ENCODE assay signal across 27 mouse cellular contexts in genomic region chr6:143867029-143867428, GRCm38 (mm10).
A peak's percentile ranks its signal among the peaks of the same experiment; 100 is the strongest.
DNase-seq lines count a peak whose midpoint lies in the region; ATAC-seq and TF ChIP-seq lines count a peak whose summit lies in the region.
"Had no signal": no experiment of that assay in that cellular context is flagged by ENCODE, and none has a peak within 500 bp of the region (broad histone marks: within the 10 kb centered on the region; RNA-seq: fewer than 3 reads in every experiment).

No protein-coding gene starts in this region.

- H3K36me3 ChIP-seq in forebrain, embryonic 12.5 days (replicated peaks), result no peaks in the 10 kb centered on the region
- no peaks in the 10 kb centered on the region for H3K36me3 ChIP-seq in forebrain, postnatal 0 days (ENCODE audit: insufficient read depth)
- no peaks in the 10 kb centered on the region for H3K36me3 ChIP-seq in heart, embryonic 12.5 days
- no peaks in the 10 kb centered on the region for H3K36me3 ChIP-seq in heart, postnatal 0 days (replicated peaks; ENCODE audit: control insufficient read depth, insufficient read depth, low read length)
- H3K36me3 ChIP-seq: embryonic facial prominence, embryonic 13.5 days; G1E; hindbrain, embryonic 15.5 days; midbrain, embryonic 13.5 days had no signal

- no peak for TF ChIP-seq EP300 in heart, postnatal 0 days (IDR thresholded peaks at IDR 0.05; ENCODE audit: low read depth)

- no peak for DNase-seq in forebrain, postnatal 0 days
- DNase-seq in heart, adult 9 months (ENCODE audit: low spot score in 2 of 2), result no peak
- DNase-seq in heart, postnatal 0 days (ENCODE audit: low spot score), result peak; percentile 27
- DNase-seq in heart, postnatal 14 days, result no peak
- DNase-seq in yolk sac, embryonic 10.5 days (ENCODE audit: low spot score), result peak; percentile 66
- DNase-seq: adrenal gland, postnatal 10 days; cerebellum, adult 8-10 months; cerebellum, postnatal 25 days; gastrocnemius, postnatal 25 days; kidney, adult 9 months; kidney, postnatal 14 days; liver; lung, adult 2 months; lung, postnatal 10 days; thymus, adult 2 months; thymus, postnatal 36 days had no signal

- H3K9ac ChIP-seq in forebrain, embryonic 12.5 days, result no peak overlapping the region
- H3K9ac ChIP-seq in forebrain, postnatal 0 days, result no peak overlapping the region
- no peak overlapping the region for H3K9ac ChIP-seq in heart, embryonic 12.5 days
- no peak overlapping the region for H3K9ac ChIP-seq in heart, postnatal 0 days (replicated peaks; ENCODE audit: low read depth, low read length)
- H3K9ac ChIP-seq: embryonic facial prominence, embryonic 13.5 days; hindbrain, embryonic 15.5 days; liver, embryonic 14.5 days; midbrain, embryonic 13.5 days had no signal

- intact Hi-C loops in heart, postnatal 14 days (cut with DNase I), result no loop called here

- no peak for ATAC-seq in forebrain, embryonic 12.5 days (ENCODE audit: low FRiP score)
- no peak for ATAC-seq in forebrain, postnatal 0 days
- peak; percentile 78 for ATAC-seq in heart, embryonic 12.5 days (ENCODE audit: insufficient number of reproducible peaks, low FRiP score)
- ATAC-seq in heart, postnatal 0 days (ENCODE audit: insufficient read depth, low read depth), result peak; percentile 53
- ATAC-seq: inflammation-experienced regulatory T-cells, adult 6 months; midbrain, embryonic 13.5 days; Patski had no signal

- H3K27ac ChIP-seq in forebrain, embryonic 12.5 days, result 0 out of 2 replicates have a peak overlapping the region, but pooled peaks have one; percentile 25
- H3K27ac ChIP-seq in forebrain, postnatal 0 days (ENCODE audit: low read depth, low read length), result no peak overlapping the region
- H3K27ac ChIP-seq in heart, embryonic 12.5 days (ENCODE audit: poor library complexity, severe bottlenecking), result peak overlapping the region; percentile 49
- no peak overlapping the region for H3K27ac ChIP-seq in heart, postnatal 0 days (ENCODE audit: low read depth)
- H3K27ac ChIP-seq: embryonic facial prominence, embryonic 13.5 days; hindbrain, embryonic 15.5 days; liver, embryonic 14.5 days; macrophage; midbrain, embryonic 13.5 days had no signal

- H3K4me2 ChIP-seq in forebrain, embryonic 12.5 days, result no peak overlapping the region
- H3K4me2 ChIP-seq in forebrain, postnatal 0 days (ENCODE audit: low read depth), result no peak overlapping the region
- H3K4me2 ChIP-seq in heart, embryonic 12.5 days, result peak overlapping the region; percentile 17
- no peak overlapping the region for H3K4me2 ChIP-seq in heart, postnatal 0 days (ENCODE audit: low read depth, low read length)
- H3K4me2 ChIP-seq: embryonic facial prominence, embryonic 13.5 days; hindbrain, embryonic 15.5 days; midbrain, embryonic 13.5 days had no signal

- H3K4me1 ChIP-seq in forebrain, embryonic 12.5 days, result 0 out of 2 replicates have a peak, but pooled peaks cover 2% of the 10 kb centered on the region
- no peaks in the 10 kb centered on the region for H3K4me1 ChIP-seq in forebrain, postnatal 0 days (ENCODE audit: insufficient read depth)
- peaks cover 43% of the 10 kb centered on the region for H3K4me1 ChIP-seq in heart, embryonic 12.5 days (replicated peaks)
- no peaks in the 10 kb centered on the region for H3K4me1 ChIP-seq in heart, postnatal 0 days (ENCODE audit: control insufficient read depth, insufficient read depth)
- H3K4me1 ChIP-seq: embryonic facial prominence, embryonic 13.5 days; hindbrain, embryonic 15.5 days; midbrain, embryonic 13.5 days had no signal

- no peaks in the 10 kb centered on the region for H3K27me3 ChIP-seq in forebrain, embryonic 12.5 days
- no peaks in the 10 kb centered on the region for H3K27me3 ChIP-seq in forebrain, postnatal 0 days (ENCODE audit: insufficient read depth, low read length)
- peaks cover 14% of the 10 kb centered on the region; the same call in 1 of the 2 replicates for H3K27me3 ChIP-seq in heart, embryonic 12.5 days (replicated peaks)
- H3K27me3 ChIP-seq in heart, postnatal 0 days (ENCODE audit: control insufficient read depth, insufficient read depth, low read length), result no peaks in the 10 kb centered on the region
- H3K27me3 ChIP-seq: hindbrain, embryonic 15.5 days; midbrain, embryonic 13.5 days; Patski had no signal

- WGBS in forebrain, embryonic 12.5 days, result 75% methylated on average over 5 of the region's 5 CpGs
- 74% methylated on average over 5 of the region's 5 CpGs for WGBS in forebrain, postnatal 0 days
- 15% methylated on average over 5 of the region's 5 CpGs for WGBS in heart, embryonic 12.5 days
- 12% methylated on average over 5 of the region's 5 CpGs for WGBS in heart, postnatal 0 days

- no peaks in the 10 kb centered on the region for H3K9me3 ChIP-seq in forebrain, embryonic 12.5 days
- no peaks in the 10 kb centered on the region for H3K9me3 ChIP-seq in forebrain, postnatal 0 days (ENCODE audit: low read length)
- H3K9me3 ChIP-seq in heart, embryonic 12.5 days (replicated peaks), result no peaks in the 10 kb centered on the region
- no peaks in the 10 kb centered on the region for H3K9me3 ChIP-seq in heart, postnatal 0 days (replicated peaks; ENCODE audit: control insufficient read depth, low read length)
- H3K9me3 ChIP-seq: embryonic facial prominence, embryonic 13.5 days; hindbrain, embryonic 15.5 days; midbrain, embryonic 13.5 days had no signal

- H3K4me3 ChIP-seq in forebrain, embryonic 12.5 days (replicated peaks), result no peak overlapping the region
- H3K4me3 ChIP-seq in forebrain, postnatal 0 days (ENCODE audit: low read depth, low read length), result no peak overlapping the region
- H3K4me3 ChIP-seq in heart, embryonic 12.5 days, result no peak overlapping the region
- no peak overlapping the region for H3K4me3 ChIP-seq in heart, postnatal 0 days (ENCODE audit: low read depth, low read length)
- H3K4me3 ChIP-seq: embryonic facial prominence, embryonic 13.5 days; erythroblast, embryonic 14.5 days; hindbrain, embryonic 15.5 days; midbrain, embryonic 13.5 days had no signal

- no peak for TF ChIP-seq CTCF in forebrain, postnatal 0 days (IDR thresholded peaks at IDR 0.05; ENCODE audit: low read depth)
- TF ChIP-seq CTCF in heart, postnatal 0 days (IDR thresholded peaks at IDR 0.05; ENCODE audit: low read depth), result no peak

Comparison
In these comparisons a context has a peak if more than half of its experiments do, and no peak if none do; other contexts are left out.
1. H3K27ac ChIP-seq: peak in forebrain, embryonic 12.5 days (single experiment) and heart, embryonic 12.5 days (single experiment); none in forebrain, postnatal 0 days (single experiment) and heart, postnatal 0 days (single experiment).
2. DNase-seq: peak in heart, postnatal 0 days (single experiment) and yolk sac, embryonic 10.5 days (single experiment); none in forebrain, postnatal 0 days (single experiment), heart, adult 9 months (0 of 2) and heart, postnatal 14 days (0 of 2).
3. ATAC-seq: peak in heart, embryonic 12.5 days (single experiment) and heart, postnatal 0 days (single experiment); none in forebrain, embryonic 12.5 days (single experiment) and forebrain, postnatal 0 days (single experiment).